Mouse (Mus musculus) forebrain, embryonic 10.5 days (tissue): Measurements from ENCODE around the gene Ndrg4. TPM values are rescaled to one million over a fixed set of nuclear protein-coding genes. Genes with fewer than 3 reads are reported as not detected.
"Not testable (repeated sequence)": the region's sequence is repeated elsewhere in the genome, so short reads cannot be mapped to it uniquely, and the experiment has no call there.

ENCODE experiments used
- DNase-seq: peaks from one replicate; pipeline ENCODE4 v3.0.0-alpha.2; 2017; ENCODE audit warnings: low spot score; ENCODE audit errors: extremely low spot score
- H3K27ac ChIP-seq: fragments of 300-500 bp; sonication (generic); 2 replicates; pipeline ENCODE4 v1.5.1; 2016; ENCODE audit warnings: mild to moderate bottlenecking
- H3K27me3 ChIP-seq: fragments of 300-500 bp; sonication (generic); 2 replicates; pipeline ENCODE4 v1.6.1; 2016; ENCODE audit warnings: mild to moderate bottlenecking; ENCODE audit not compliant: poor library complexity, severe bottlenecking
- H3K36me3 ChIP-seq: fragments of 300-500 bp; sonication (generic); replicated peaks from 2 replicates; pipeline ENCODE4 v1.6.1; 2016; ENCODE audit warnings: mild to moderate bottlenecking, moderate library complexity
- H3K4me1 ChIP-seq: fragments of 300-500 bp; sonication (generic); 2 replicates; pipeline ENCODE4 v1.6.1; 2016
- H3K4me3 ChIP-seq: fragments of 300-500 bp; sonication (generic); 2 replicates; pipeline ENCODE4 v1.5.1; 2016; ENCODE audit warnings: mild to moderate bottlenecking, moderate library complexity
- H3K9me3 ChIP-seq: fragments of 300-500 bp; sonication (generic); 2 replicates; pipeline ENCODE4 v1.6.1; 2016; ENCODE audit warnings: mild to moderate bottlenecking, moderate library complexity
- WGBS: fragments of 180-500 bp; shearing (Covaris S2); methylation state at CpG from one replicate; pipeline ENCODE4 v1.1.7; 2016; 5-methylcytosine and 5-hydroxymethylcytosine counted together
- polyA plus RNA-seq: library from polyadenylated mRNA; unstranded; fragments of >200 nt; fragmentation: Nextera tagmentation; extraction: Ambion mirVana; gene quantifications from 2 replicates; pipeline ENCODE4 v1.2.1, GENCODE M21; 2016

Gene Ndrg4
- polyA plus RNA-seq, 1 experiment from 2014 or later, result 16.7 TPM

DNA sequence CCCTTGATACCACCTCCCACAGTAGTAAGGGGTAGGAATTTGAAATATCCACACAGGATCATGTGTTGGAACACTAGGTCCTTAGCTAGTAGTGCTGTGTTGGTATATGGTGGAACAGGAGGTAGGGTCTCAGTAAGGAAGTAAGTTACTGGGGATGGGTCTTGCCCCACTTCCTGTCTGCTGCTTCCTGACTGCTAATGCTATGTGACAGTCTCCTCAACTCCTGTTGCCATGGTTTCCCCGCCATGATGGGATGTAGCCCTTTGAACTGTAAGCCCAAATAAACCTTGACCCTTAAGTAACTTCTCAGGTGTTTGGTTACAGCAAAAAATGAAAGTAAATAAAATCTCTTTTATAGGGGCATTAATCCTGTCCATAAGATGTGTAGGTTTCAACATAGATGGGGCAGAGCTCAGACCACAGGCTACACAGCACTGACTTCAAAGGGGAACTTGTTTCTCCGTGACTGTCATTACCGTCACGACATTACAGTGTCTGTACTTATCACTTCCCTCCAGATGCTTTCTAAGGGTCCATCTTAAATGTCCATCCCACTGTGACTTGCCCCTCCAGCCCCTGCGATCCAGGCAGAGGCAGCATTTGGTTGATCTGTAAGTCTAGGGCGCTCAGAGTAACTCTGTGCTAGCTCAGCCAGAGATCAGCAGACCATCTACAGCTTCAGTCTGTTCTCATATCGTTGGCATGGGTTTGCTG, 13.7 kb upstream of the Ndrg4 start:
- DNase-seq, result no peak
- H3K27ac ChIP-seq, result no peak overlapping the region
- H3K9me3 ChIP-seq, result peaks cover 5% of the 10 kb centered on the region; the same call in 1 of the 2 replicates
- H3K27me3 ChIP-seq, result no peaks in the 10 kb centered on the region
- H3K36me3 ChIP-seq, result no peaks in the 10 kb centered on the region
- H3K4me1 ChIP-seq, result no peaks in the 10 kb centered on the region; the same call in 1 of the 2 replicates
- no peak overlapping the region for H3K4me3 ChIP-seq
- WGBS, result 80% methylated on average over 7 of the region's 7 CpGs

DNA sequence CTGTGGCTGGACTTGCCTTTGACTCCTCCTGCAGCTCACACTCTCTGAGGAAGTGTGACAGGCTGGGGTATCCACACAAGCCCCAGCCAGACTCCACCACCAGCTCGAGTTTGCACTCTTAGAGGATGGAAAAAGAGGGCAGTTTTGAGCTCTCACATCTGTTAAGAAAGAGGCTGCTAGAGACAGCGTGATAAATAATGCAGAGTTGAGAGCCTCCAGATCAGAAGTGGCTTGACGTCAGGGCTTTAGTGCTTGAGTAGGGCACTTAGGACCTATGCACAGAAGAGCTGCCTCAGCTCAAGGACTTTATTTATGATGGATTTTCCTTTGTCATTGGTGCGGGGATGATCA, 13.2 kb upstream of the Ndrg4 start:
- WGBS, result 79% methylated on average over 4 of the region's 4 CpGs
- peaks cover 5% of the 10 kb centered on the region; the same call in 1 of the 2 replicates for H3K9me3 ChIP-seq

DNA sequence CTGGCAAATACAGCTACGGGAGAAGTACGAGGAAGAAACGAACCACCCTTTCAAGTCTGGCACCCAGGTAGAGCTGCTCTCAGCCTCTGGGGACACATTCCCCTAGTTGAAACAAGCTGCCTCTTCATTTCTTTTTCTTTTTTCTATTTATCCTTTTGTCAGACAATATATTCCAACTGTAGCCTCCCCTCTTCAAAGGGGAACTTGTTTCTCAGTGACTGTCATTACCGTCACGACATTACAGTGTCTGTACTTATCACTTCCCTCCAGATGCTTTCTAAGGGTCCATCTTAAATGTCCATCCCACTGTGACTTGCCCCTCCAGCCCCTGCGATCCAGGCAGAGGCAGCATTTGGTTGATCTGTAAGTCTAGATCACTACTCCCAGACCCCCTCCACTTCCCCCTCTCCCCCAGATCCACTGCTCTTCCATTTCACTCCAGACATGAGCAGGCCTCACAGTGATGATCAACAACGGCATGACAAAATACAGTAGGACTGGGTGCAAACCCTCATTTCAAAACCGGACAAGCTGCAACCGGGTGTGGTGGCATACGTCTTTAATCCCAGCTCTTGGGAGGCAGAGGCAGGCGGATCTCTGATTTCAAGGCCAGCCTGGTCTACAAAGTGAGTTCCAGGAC, 10.8 kb upstream of the Ndrg4 start:
- DNase-seq, H3K27me3 ChIP-seq, H3K27ac ChIP-seq, H3K36me3 ChIP-seq, H3K4me1 ChIP-seq, H3K4me3 ChIP-seq, H3K9me3 ChIP-seq: not testable (repeated sequence)
- WGBS, result 90% methylated on average over 11 of the region's 11 CpGs

More for the DNA sequence above, 13.2 kb upstream of the Ndrg4 start:
- no peak overlapping the region for H3K27ac ChIP-seq
- no peaks in the 10 kb centered on the region for H3K36me3 ChIP-seq
- H3K4me1 ChIP-seq, result peaks cover 3% of the 10 kb centered on the region; the same call in 1 of the 2 replicates
- H3K27me3 ChIP-seq, result no peaks in the 10 kb centered on the region
- no peak overlapping the region for H3K4me3 ChIP-seq
- no peak for DNase-seq

- Histone ChIP-seq H3K27me3 (peaks cover 8% of the 10 kb centered on the region), H3K36me3 (no peaks in the 10 kb centered on the region), H3K4me3 (no peak overlapping the region), H3K9me3 (peaks cover 5% of the 10 kb centered on the region; the same call in 1 of the 2 replicates), H3K27ac (no peak overlapping the region), H3K4me1 (peaks cover 5% of the 10 kb centered on the region; the same call in 1 of the 2 replicates)
- WGBS, result 59% methylated on average over 8 of the region's 8 CpGs
- DNase-seq, result no peak
Observed at GRCm38 (mm10) chr8:95668163-95668958, 8.4 kb upstream of the Ndrg4 start.

DNA sequence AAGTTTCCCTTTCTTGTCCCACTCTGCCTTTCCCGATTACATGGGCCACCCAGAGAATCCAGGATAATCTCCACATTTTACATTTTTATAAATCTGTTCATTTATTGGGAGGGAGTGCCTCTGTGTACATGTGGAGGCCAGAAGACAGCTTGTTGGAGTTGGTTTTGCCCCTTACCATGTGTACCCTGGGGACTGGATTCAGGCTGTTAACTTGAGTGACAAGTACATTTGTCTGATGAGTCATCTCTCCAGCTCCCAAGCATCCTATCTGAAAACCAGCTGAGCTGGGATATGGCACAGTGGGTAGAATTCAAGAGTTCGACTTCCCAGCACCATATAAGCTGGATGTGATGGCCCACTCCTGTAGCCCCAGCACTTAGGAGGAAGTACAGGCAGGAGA, 6.8 kb upstream of the Ndrg4 start:
- Histone ChIP-seq H3K4me1 (peaks cover 10% of the 10 kb centered on the region), H3K27ac (no peak overlapping the region), H3K9me3 (peaks cover 5% of the 10 kb centered on the region; the same call in 1 of the 2 replicates), H3K27me3 (peaks cover 24% of the 10 kb centered on the region), H3K4me3 (no peak overlapping the region), H3K36me3 (no peaks in the 10 kb centered on the region)
- DNase-seq, result no peak
- WGBS, result 86% methylated on average over 2 of the region's 2 CpGs

DNA sequence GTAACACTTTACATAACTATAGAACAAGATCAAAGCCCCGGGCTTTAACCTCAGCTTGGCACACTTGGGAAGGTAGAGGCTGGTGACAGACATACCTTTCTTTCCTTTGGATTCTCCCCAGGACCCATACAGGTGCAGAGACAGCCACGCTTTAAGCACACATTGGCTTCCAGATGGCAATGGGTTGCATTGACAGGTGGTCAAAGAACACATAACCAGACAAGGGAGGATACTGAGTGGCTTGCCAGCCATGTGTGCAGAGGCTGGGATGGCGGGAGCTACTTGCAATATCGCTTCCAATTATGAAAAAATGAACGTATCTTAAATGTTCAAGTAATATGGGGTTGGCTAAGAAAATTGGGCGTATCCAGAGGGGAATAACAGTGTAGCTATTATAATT, 4.9 kb upstream of the Ndrg4 start:
- H3K27me3 ChIP-seq, result peaks cover 43% of the 10 kb centered on the region
- H3K27ac ChIP-seq, result no peak overlapping the region
- no peak overlapping the region for H3K4me3 ChIP-seq
- 87% methylated on average over 6 of the region's 6 CpGs for WGBS
- no peak for DNase-seq
- no peaks in the 10 kb centered on the region for H3K9me3 ChIP-seq
- H3K4me1 ChIP-seq, result peaks cover 13% of the 10 kb centered on the region
- H3K36me3 ChIP-seq, result no peaks in the 10 kb centered on the region

DNA sequence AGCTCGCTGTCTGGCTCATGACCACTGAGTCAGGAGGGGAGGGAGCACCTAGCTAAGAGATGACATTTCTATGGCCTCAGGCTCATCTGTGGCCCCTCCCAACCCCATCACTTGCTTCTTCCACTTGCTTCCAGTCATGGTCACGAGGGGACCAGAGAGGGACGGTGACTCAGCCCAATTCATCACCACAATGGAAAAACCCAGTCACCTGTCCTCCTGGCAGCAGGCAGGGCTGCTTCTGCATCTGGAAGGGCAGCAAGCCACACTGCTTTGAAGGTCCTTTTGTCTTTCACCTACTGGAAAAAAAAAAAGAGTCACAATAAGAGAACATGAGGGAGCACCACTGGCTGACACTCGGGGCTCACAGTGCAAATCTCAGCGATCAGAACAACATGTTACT, 4.0 kb upstream of the Ndrg4 start:
- Histone ChIP-seq H3K36me3 (no peaks in the 10 kb centered on the region), H3K27me3 (peaks cover 52% of the 10 kb centered on the region), H3K9me3 (no peaks in the 10 kb centered on the region), H3K4me1 (peaks cover 19% of the 10 kb centered on the region), H3K4me3 (no peak overlapping the region), H3K27ac (no peak overlapping the region)
- DNase-seq, result no peak
- 82% methylated on average over 5 of the region's 5 CpGs for WGBS

DNA sequence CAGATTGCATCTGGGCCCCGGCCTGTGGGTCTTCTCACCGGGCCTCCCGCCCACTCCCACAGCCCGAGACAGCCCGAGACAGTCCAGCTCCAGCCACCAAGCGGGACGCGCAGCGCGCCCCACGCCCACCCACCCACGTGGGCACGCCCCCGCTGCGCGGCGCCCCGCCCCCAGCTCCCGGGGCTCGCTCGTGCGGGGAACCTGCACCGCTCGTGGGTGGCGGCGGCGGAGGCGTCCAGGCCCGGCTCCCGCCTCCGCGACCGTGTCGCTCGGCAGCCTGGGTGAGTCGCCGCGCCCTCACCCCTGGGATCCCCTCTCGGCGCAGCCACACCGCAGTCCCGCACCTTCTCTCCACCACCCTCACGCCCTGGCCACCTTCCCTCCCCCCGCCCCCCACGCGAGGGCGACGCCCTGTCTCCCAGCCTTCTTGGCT, 827 bp downstream of the Ndrg4 start:
- Histone ChIP-seq H3K27me3 (peaks cover 89% of the 10 kb centered on the region), H3K9me3 (no peaks in the 10 kb centered on the region), H3K4me1 (peaks cover 24% of the 10 kb centered on the region), H3K27ac (peak overlapping the region; percentile 66), H3K4me3 (peak overlapping the region; percentile 66), H3K36me3 (no peaks in the 10 kb centered on the region)
- WGBS, result under 1% methylated on average over 31 of the region's 48 CpGs
- DNase-seq, result peak; percentile 26

GRCm38 (mm10) chr8:95678024-95678611, 1.3 kb downstream of the Ndrg4 start:
- no peaks in the 10 kb centered on the region for H3K9me3 ChIP-seq
- WGBS, result 0% methylated on average over 64 of the region's 70 CpGs
- no peaks in the 10 kb centered on the region for H3K36me3 ChIP-seq
- H3K4me1 ChIP-seq, result peaks cover 24% of the 10 kb centered on the region
- DNase-seq, result peak; percentile 35
- H3K27ac ChIP-seq, result peak overlapping the region; percentile 66
- peaks cover 86% of the 10 kb centered on the region for H3K27me3 ChIP-seq
- H3K4me3 ChIP-seq, result peak overlapping the region; percentile 66

GRCm38 (mm10) chr8:95688073-95688672, 11.4 kb downstream of the Ndrg4 start:
- peaks cover 5% of the 10 kb centered on the region; the same call in 1 of the 2 replicates for H3K4me1 ChIP-seq
- no peak overlapping the region for H3K4me3 ChIP-seq
- 84% methylated on average over 10 of the region's 10 CpGs for WGBS
- H3K36me3 ChIP-seq, result no peaks in the 10 kb centered on the region
- no peak for DNase-seq
- peaks cover 5% of the 10 kb centered on the region for H3K27me3 ChIP-seq
- H3K9me3 ChIP-seq, result no peaks in the 10 kb centered on the region
- H3K27ac ChIP-seq, result no peak overlapping the region

- Histone ChIP-seq H3K36me3 (no peaks in the 10 kb centered on the region), H3K27me3 (peaks cover 31% of the 10 kb centered on the region), H3K27ac (no peak overlapping the region), H3K4me3 (no peak overlapping the region), H3K4me1 (peaks cover 20% of the 10 kb centered on the region), H3K9me3 (no peaks in the 10 kb centered on the region)
- WGBS, result 86% methylated on average over 13 of the region's 13 CpGs
- DNase-seq, result no peak
Observed at GRCm38 (mm10) chr8:95690929-95691541, 14.3 kb downstream of the Ndrg4 start.

DNA sequence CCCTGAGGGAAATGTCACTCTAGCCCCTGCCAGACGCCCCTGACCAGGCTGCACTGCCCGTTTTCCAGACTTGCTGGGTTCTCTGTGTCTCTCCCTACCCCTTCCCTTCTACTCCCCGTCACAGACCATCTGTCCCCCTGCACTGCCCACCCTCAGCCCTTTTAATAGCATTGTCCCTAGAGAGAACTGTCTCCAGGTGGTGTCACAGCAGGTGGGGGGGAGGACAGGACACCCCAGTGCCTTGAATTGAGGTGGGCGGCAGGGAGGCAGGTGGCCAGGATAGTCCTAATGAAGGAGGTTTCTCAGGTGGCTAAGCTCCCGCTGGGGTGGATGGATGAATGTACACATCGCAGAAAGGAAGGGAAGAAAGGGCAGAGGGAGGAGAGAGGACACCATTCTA, 17.9 kb downstream of the Ndrg4 start:
- Histone ChIP-seq H3K4me3 (no peak overlapping the region), H3K27me3 (peaks cover 56% of the 10 kb centered on the region), H3K27ac (peak overlapping the region; percentile 30; the same call in 1 of the 2 replicates), H3K9me3 (no peaks in the 10 kb centered on the region), H3K36me3 (no peaks in the 10 kb centered on the region), H3K4me1 (peaks cover 29% of the 10 kb centered on the region)
- WGBS, result 16% methylated on average over 6 of the region's 6 CpGs
- DNase-seq, result no peak
